Mouse (Mus musculus) intestine, embryonic 16.5 days (tissue): ENCODE results near the gene Erg. TPM values are rescaled to one million over a fixed set of nuclear protein-coding genes. Genes with fewer than 3 reads are reported as not detected.

Experiments used
- ATAC-seq: fragments of 200-750 bp; cut with Nextera tagmentation; 2 replicates; pipeline ENCODE4 v1.8.0; 2017; ENCODE audit warnings: moderate TSS enrichment, moderate library complexity
- H3K27ac ChIP-seq: fragments of 300-500 bp; sonication (generic); 2 replicates; pipeline ENCODE4 v1.5.1; 2014; ENCODE audit warnings: mild to moderate bottlenecking, low read length
- H3K27me3 ChIP-seq: fragments of 300-500 bp; sonication (generic); replicated peaks from 2 replicates; pipeline ENCODE4 v1.6.1; 2014; ENCODE audit warnings: low read length, control low read depth, mixed read lengths; ENCODE audit not compliant: control insufficient read depth, insufficient read depth
- H3K36me3 ChIP-seq: fragments of 300-500 bp; sonication (generic); 2 replicates; pipeline ENCODE4 v1.6.1; 2014; ENCODE audit warnings: low read length, control low read depth; ENCODE audit not compliant: control insufficient read depth, insufficient read depth
- H3K4me1 ChIP-seq: fragments of 300-500 bp; sonication (generic); 2 replicates; pipeline ENCODE4 v1.6.1; 2014; ENCODE audit warnings: low read length, control low read depth, mixed read lengths; ENCODE audit not compliant: control insufficient read depth, insufficient read depth
- H3K4me2 ChIP-seq: fragments of 300-500 bp; sonication (generic); 2 replicates; pipeline ENCODE4 v1.6.1; 2014; ENCODE audit warnings: low read depth, low read length, control low read depth
- H3K4me3 ChIP-seq: fragments of 300-500 bp; sonication (generic); 2 replicates; pipeline ENCODE4 v1.5.1; 2014; ENCODE audit warnings: mild to moderate bottlenecking, low read length
- H3K9ac ChIP-seq: fragments of 300-500 bp; sonication (generic); 2 replicates; pipeline ENCODE4 v1.6.1; 2014; ENCODE audit warnings: low read depth, low read length
- H3K9me3 ChIP-seq: fragments of 300-500 bp; sonication (generic); 2 replicates; pipeline ENCODE4 v1.6.1; 2016; ENCODE audit warnings: low read length, control low read depth; ENCODE audit not compliant: control insufficient read depth
- WGBS: fragments of 180-500 bp; shearing (Covaris S2); extraction: QIAGEN DNeasy Blood & Tissue Kit; methylation state at CpG from one replicate; pipeline ENCODE4 v1.1.7; 2014; 5-methylcytosine and 5-hydroxymethylcytosine counted together
- polyA plus RNA-seq: library from polyadenylated mRNA; unstranded; fragments of >200 nt; fragmentation: Nextera tagmentation; extraction: Ambion mirVana; gene quantifications from 2 replicates; pipeline ENCODE4 v1.2.1, GENCODE M21; 2015

The Erg gene
- polyA plus RNA-seq, 1 experiment from 2014 or later, result 3.7 TPM

- Histone ChIP-seq H3K27me3 (no peaks in the 10 kb centered on the region), H3K9me3 (no peaks in the 10 kb centered on the region), H3K4me3 (no peak overlapping the region), H3K27ac (no peak overlapping the region), H3K4me2 (no peak overlapping the region), H3K9ac (no peak overlapping the region), H3K36me3 (no peaks in the 10 kb centered on the region), H3K4me1 (peaks cover 2% of the 10 kb centered on the region; the same call in 1 of the 2 replicates)
- 91% methylated on average over 2 of the region's 2 CpGs for WGBS
- no peak for ATAC-seq
These were observed 33.3 kb downstream of the Erg start for GRCm38 (mm10) chr16:95553136-95553535.

GRCm38 (mm10) chr16:95552495-95552894 lies 33.9 kb downstream of the Erg start:
- Histone ChIP-seq H3K4me2 (no peak overlapping the region), H3K27ac (no peak overlapping the region), H3K9ac (no peak overlapping the region), H3K4me3 (no peak overlapping the region), H3K4me1 (peaks cover 2% of the 10 kb centered on the region; the same call in 1 of the 2 replicates), H3K9me3 (no peaks in the 10 kb centered on the region), H3K27me3 (no peaks in the 10 kb centered on the region), H3K36me3 (no peaks in the 10 kb centered on the region)
- WGBS, result 30% methylated on average over 16 of the region's 16 CpGs
- no peak for ATAC-seq

DNA sequence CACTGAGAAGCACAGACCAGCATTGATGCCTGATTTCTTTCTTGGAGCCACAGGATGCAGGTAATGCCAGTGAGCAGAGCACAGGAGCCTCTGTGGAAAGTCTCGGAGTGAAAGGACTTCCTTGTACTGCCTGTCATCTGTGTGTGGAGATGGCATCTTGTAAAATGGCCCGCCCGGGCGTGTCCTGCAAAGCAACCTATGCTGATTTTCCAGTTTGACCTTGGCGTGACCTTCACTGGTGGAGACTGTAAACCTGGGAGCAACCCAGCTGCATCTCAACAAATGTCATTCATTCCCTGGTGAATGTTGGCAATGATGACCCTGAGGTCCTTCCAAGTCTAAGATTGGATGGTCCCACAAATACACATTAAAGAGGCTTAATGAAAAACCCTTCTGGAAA lies 35.9 kb downstream of the Erg start:
- Histone ChIP-seq H3K36me3 (no peaks in the 10 kb centered on the region), H3K9me3 (no peaks in the 10 kb centered on the region), H3K4me3 (no peak overlapping the region), H3K27ac (0 out of 2 replicates have a peak overlapping the region, but pooled peaks have one; percentile 16), H3K9ac (no peak overlapping the region), H3K27me3 (no peaks in the 10 kb centered on the region), H3K4me2 (no peak overlapping the region), H3K4me1 (peaks cover 2% of the 10 kb centered on the region; the same call in 1 of the 2 replicates)
- WGBS, result 83% methylated on average over 5 of the region's 5 CpGs
- ATAC-seq, result no peak

DNA sequence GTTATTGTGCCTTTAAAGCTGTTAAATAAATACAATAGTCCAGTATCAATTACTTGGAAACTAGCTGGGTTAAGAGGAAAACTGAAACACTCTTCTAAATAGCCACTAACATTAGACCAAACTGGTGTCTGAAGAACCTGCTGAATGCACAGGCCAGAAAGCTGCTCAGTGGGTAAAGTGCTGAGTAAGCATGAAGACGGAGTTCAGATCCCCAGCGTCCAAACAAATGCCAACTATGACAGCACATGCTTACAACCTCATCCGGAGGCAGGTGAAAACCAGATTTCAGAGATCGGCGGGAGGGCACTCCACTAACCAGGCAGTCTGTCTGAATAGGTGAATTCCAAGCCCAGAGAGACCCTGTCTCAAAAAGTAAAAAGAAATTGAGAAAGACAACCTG lies 41.6 kb downstream of the Erg start:
- Histone ChIP-seq H3K4me1 (no peaks in the 10 kb centered on the region), H3K9ac (no peak overlapping the region), H3K27ac (no peak overlapping the region), H3K27me3 (no peaks in the 10 kb centered on the region), H3K4me3 (no peak overlapping the region), H3K9me3 (no peaks in the 10 kb centered on the region), H3K4me2 (no peak overlapping the region), H3K36me3 (no peaks in the 10 kb centered on the region)
- WGBS, result 77% methylated on average over 5 of the region's 5 CpGs
- no peak for ATAC-seq

- Histone ChIP-seq H3K4me2 (no peak overlapping the region), H3K9me3 (no peaks in the 10 kb centered on the region), H3K9ac (no peak overlapping the region), H3K4me1 (no peaks in the 10 kb centered on the region), H3K27me3 (no peaks in the 10 kb centered on the region), H3K36me3 (no peaks in the 10 kb centered on the region), H3K27ac (no peak overlapping the region), H3K4me3 (no peak overlapping the region)
- 92% methylated on average over 12 of the region's 12 CpGs for WGBS
- no peak for ATAC-seq
These were observed 42.9 kb downstream of the Erg start for GRCm38 (mm10) chr16:95543471-95543870.

DNA sequence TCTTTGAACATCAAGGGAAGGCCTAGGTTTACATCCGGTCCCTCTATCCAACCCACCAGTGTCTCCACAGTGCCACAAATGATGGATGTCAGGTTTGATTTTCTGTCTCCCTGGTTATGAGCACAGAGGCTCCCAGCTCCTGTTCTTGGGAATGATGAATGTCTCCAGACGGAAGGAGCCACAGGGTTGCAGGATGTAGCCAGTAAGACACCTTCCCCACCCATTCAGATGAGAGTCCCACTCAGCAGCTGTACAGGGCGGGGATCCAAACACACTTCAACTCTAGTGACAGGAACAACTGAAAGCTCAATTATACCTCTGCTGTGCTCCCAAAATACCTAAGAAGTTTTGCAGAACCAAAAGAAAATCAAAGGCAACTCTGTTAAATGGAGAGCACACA lies 51.2 kb downstream of the Erg start:
- H3K27ac ChIP-seq, result no peak overlapping the region
- no peak overlapping the region for H3K9ac ChIP-seq
- no peaks in the 10 kb centered on the region for H3K36me3 ChIP-seq
- no peak for ATAC-seq
- H3K4me3 ChIP-seq, result no peak overlapping the region
- H3K27me3 ChIP-seq, result no peaks in the 10 kb centered on the region
- H3K4me1 ChIP-seq, result no peaks in the 10 kb centered on the region
- WGBS, result 58% methylated on average over 3 of the region's 3 CpGs
- no peak overlapping the region for H3K4me2 ChIP-seq
- no peaks in the 10 kb centered on the region for H3K9me3 ChIP-seq

DNA sequence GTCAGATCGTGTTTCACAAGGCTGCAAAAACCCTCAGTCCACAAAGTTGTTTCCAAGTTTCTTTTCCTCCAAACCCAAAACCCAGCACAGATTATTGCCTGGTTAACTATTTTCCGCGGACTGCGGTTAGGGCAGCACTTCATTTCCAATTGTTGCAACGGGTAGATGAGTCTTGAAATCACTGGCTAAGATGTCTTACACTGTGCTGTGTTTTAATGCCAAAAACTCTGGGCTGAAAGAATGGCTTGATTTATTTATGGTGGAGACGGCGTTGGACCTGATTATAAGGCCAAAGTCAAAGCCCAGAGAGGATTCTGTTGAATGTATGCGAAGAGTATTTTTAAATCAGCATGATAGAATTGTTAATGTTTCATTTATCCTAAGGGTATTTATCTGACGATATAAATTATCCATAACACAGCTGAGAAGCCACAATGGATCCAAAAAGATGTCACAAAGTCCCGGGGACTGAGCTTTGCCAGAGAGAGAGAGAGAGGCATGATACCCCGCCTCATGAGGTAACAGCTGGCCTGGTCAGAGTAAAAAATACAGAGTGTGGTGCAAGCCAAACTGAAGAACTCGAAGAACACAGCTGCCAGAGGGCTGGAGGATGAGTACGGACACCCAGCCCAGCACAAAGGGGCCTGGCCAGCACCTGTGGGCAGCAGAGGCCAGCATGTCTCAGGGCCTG lies 53.9 kb downstream of the Erg start:
- WGBS, result 67% methylated on average over 13 of the region's 13 CpGs
- H3K27ac ChIP-seq, result 0 out of 2 replicates have a peak overlapping the region, but pooled peaks have one; percentile 29
- no peak for ATAC-seq

DNA sequence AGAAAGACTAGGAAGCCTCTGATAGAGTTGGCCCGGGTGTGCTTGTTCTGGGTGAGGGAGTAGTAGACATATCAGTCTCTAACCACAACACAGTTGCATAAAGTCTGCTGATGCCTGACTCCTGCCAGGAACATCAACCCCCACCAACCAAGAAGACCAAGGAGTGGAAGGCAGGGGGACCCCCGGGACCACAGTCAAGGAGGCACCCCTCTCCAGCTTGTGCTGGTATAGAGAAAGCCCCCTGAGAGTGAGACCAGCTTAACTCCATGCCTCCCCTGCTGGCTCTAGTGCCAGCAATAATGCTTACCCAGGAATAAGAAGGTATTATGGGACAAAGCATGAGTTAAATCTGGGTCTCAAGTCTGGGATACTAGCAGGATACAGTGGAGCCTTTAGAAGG lies 58.8 kb downstream of the Erg start:
- no peak overlapping the region for H3K27ac ChIP-seq
- no peak overlapping the region for H3K4me2 ChIP-seq
- H3K4me3 ChIP-seq, result no peak overlapping the region
- ATAC-seq, result no peak
- WGBS, result 89% methylated on average over 2 of the region's 2 CpGs
- H3K36me3 ChIP-seq, result no peaks in the 10 kb centered on the region
- H3K27me3 ChIP-seq, result no peaks in the 10 kb centered on the region
- H3K9ac ChIP-seq, result no peak overlapping the region
- H3K4me1 ChIP-seq, result no peaks in the 10 kb centered on the region
- no peaks in the 10 kb centered on the region for H3K9me3 ChIP-seq

More for the DNA sequence above, 53.9 kb downstream of the Erg start:
- no peaks in the 10 kb centered on the region for H3K4me1 ChIP-seq
- no peak overlapping the region for H3K9ac ChIP-seq
- H3K9me3 ChIP-seq, result no peaks in the 10 kb centered on the region
- no peaks in the 10 kb centered on the region for H3K36me3 ChIP-seq
- no peak overlapping the region for H3K4me2 ChIP-seq
- no peak overlapping the region for H3K4me3 ChIP-seq
- no peaks in the 10 kb centered on the region for H3K27me3 ChIP-seq

- H3K27me3 ChIP-seq, result no peaks in the 10 kb centered on the region
- 74% methylated on average over 8 of the region's 8 CpGs for WGBS
- no peak overlapping the region for H3K4me3 ChIP-seq
- no peak for ATAC-seq
- no peak overlapping the region for H3K4me2 ChIP-seq
- no peaks in the 10 kb centered on the region for H3K36me3 ChIP-seq
- H3K4me1 ChIP-seq, result no peaks in the 10 kb centered on the region
- H3K27ac ChIP-seq, result no peak overlapping the region
- H3K9ac ChIP-seq, result no peak overlapping the region
- H3K9me3 ChIP-seq, result no peaks in the 10 kb centered on the region
These were observed 66.9 kb downstream of the Erg start for GRCm38 (mm10) chr16:95519520-95519919.

DNA sequence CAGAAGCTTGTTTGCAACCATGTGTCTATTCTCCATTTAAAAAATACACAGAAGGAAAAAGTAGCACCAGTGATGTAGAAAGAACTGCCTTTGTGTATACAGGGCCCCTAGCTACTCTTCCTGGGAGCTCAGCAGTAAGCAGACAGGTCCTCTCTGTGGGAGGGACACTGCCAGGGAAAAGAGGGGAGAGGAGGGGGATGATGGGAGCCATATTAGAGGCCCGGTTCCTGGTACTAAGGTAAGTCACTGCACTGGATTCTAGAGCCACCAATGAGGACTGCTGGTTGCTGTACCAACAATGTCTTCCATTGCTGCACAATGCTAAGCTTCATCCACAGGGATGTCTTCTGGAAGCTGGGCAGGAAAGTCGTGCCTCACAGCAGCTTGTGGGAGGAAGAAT lies 80.3 kb downstream of the Erg start:
- Histone ChIP-seq H3K27ac (no peak overlapping the region), H3K36me3 (no peaks in the 10 kb centered on the region), H3K4me3 (no peak overlapping the region), H3K9me3 (no peaks in the 10 kb centered on the region), H3K27me3 (no peaks in the 10 kb centered on the region), H3K9ac (no peak overlapping the region), H3K4me1 (no peaks in the 10 kb centered on the region), H3K4me2 (no peak overlapping the region)
- 68% methylated on average over 2 of the region's 2 CpGs for WGBS
- no peak for ATAC-seq
